Mouse (Mus musculus): ENCODE data around the gene Wdr70. TPM values are rescaled to one million over a fixed set of nuclear protein-coding genes. Genes with fewer than 3 reads are reported as not detected.

Wdr70 gene
- polyA plus RNA-seq, 2 experiments: 10.5 to 18.0 TPM

- ATAC-seq (ENCODE audit: insufficient read depth): no peak
- no peak overlapping the region for H3K4me3 ChIP-seq (ENCODE audit: insufficient read depth in 1 of 2, low read depth in 2 of 2, low read length in 2 of 2)
- WGBS (ENCODE audit: insufficient replicate concordance): 64% methylated on average over 5 of the region's 5 CpGs
- TF ChIP-seq CTCF (IDR thresholded peaks at IDR 0.05; ENCODE audit: low read depth) (no peak), EP300 (IDR thresholded peaks at IDR 0.05; ENCODE audit: low read depth) (no peak)
- DNase-seq (ENCODE audit: low read depth in 3 of 3, low spot score in 3 of 3): no peak
- no peaks in the 10 kb centered on the region for H3K36me3 ChIP-seq (replicated peaks; ENCODE audit: control insufficient read depth, insufficient read depth, low read depth)
- H3K27me3 ChIP-seq (ENCODE audit: control insufficient read depth, insufficient read depth, low read length): no peaks in the 10 kb centered on the region
- no peaks in the 10 kb centered on the region for H3K4me1 ChIP-seq (replicated peaks; ENCODE audit: control insufficient read depth in 2 of 2, insufficient read depth in 2 of 2, low read length in 1 of 2)
- H3K9me3 ChIP-seq (ENCODE audit: control insufficient read depth, low read length): no peaks in the 10 kb centered on the region
- H3K4me2 ChIP-seq (ENCODE audit: low read depth): no peak overlapping the region
- H3K27ac ChIP-seq: no peak overlapping the region
- H3K9ac ChIP-seq (replicated peaks): no peak overlapping the region
Observed at GRCm38 (mm10) chr15:7862890-7863289, 236.1 kb downstream of the Wdr70 start.

- no peak overlapping the region for H3K27ac ChIP-seq
- no peak overlapping the region for H3K9ac ChIP-seq (replicated peaks)
- no peaks in the 10 kb centered on the region for H3K4me1 ChIP-seq (replicated peaks; ENCODE audit: control insufficient read depth in 2 of 2, insufficient read depth in 2 of 2, low read length in 1 of 2)
- ATAC-seq (ENCODE audit: insufficient read depth) (no peak), DNase-seq (ENCODE audit: low read depth in 3 of 3, low spot score in 3 of 3) (no peak)
- H3K36me3 ChIP-seq (replicated peaks; ENCODE audit: control insufficient read depth, insufficient read depth, low read depth): no peaks in the 10 kb centered on the region
- H3K4me2 ChIP-seq (ENCODE audit: low read depth): no peak overlapping the region
- 63% methylated on average over 5 of the region's 5 CpGs for WGBS (ENCODE audit: insufficient replicate concordance)
- no peak for TF ChIP-seq CTCF (IDR thresholded peaks at IDR 0.05; ENCODE audit: low read depth)
- TF ChIP-seq EP300 (IDR thresholded peaks at IDR 0.05; ENCODE audit: low read depth): no peak
- no peaks in the 10 kb centered on the region for H3K9me3 ChIP-seq (ENCODE audit: control insufficient read depth, low read length)
- H3K27me3 ChIP-seq (ENCODE audit: control insufficient read depth, insufficient read depth, low read length): no peaks in the 10 kb centered on the region
- H3K4me3 ChIP-seq (ENCODE audit: insufficient read depth in 1 of 2, low read depth in 2 of 2, low read length in 2 of 2): no peak overlapping the region
Observed at GRCm38 (mm10) chr15:7858841-7859240, 240.2 kb downstream of the Wdr70 start.

- ATAC-seq (ENCODE audit: insufficient read depth) (no peak), DNase-seq (ENCODE audit: low read depth in 3 of 3, low spot score in 3 of 3) (no peak)
- no peak overlapping the region for H3K4me2 ChIP-seq (ENCODE audit: low read depth)
- no peak overlapping the region for H3K9ac ChIP-seq (replicated peaks)
- 68% methylated on average over 13 of the region's 13 CpGs for WGBS (ENCODE audit: insufficient replicate concordance)
- H3K9me3 ChIP-seq (ENCODE audit: control insufficient read depth, low read length): no peaks in the 10 kb centered on the region
- H3K27ac ChIP-seq: no peak overlapping the region
- no peaks in the 10 kb centered on the region for H3K4me1 ChIP-seq (replicated peaks; ENCODE audit: control insufficient read depth in 2 of 2, insufficient read depth in 2 of 2, low read length in 1 of 2)
- H3K4me3 ChIP-seq (ENCODE audit: insufficient read depth in 1 of 2, low read depth in 2 of 2, low read length in 2 of 2): no peak overlapping the region
- H3K36me3 ChIP-seq (replicated peaks; ENCODE audit: control insufficient read depth, insufficient read depth, low read depth): no peaks in the 10 kb centered on the region
- H3K27me3 ChIP-seq (ENCODE audit: control insufficient read depth, insufficient read depth, low read length): no peaks in the 10 kb centered on the region
- no peak for TF ChIP-seq CTCF (IDR thresholded peaks at IDR 0.05; ENCODE audit: low read depth)
- no peak for TF ChIP-seq EP300 (IDR thresholded peaks at IDR 0.05; ENCODE audit: low read depth)
Observed at GRCm38 (mm10) chr15:7857418-7857817, 241.6 kb downstream of the Wdr70 start.

- ATAC-seq (ENCODE audit: insufficient read depth) (no peak), DNase-seq (ENCODE audit: low read depth in 3 of 3, low spot score in 3 of 3) (no peak)
- H3K27ac ChIP-seq: no peak overlapping the region
- H3K9me3 ChIP-seq (ENCODE audit: control insufficient read depth, low read length): no peaks in the 10 kb centered on the region
- no peaks in the 10 kb centered on the region for H3K27me3 ChIP-seq (ENCODE audit: control insufficient read depth, insufficient read depth, low read length)
- H3K4me3 ChIP-seq (ENCODE audit: insufficient read depth in 1 of 2, low read depth in 2 of 2, low read length in 2 of 2): no peak overlapping the region
- 51% methylated on average over 4 of the region's 4 CpGs for WGBS (ENCODE audit: insufficient replicate concordance)
- H3K4me1 ChIP-seq (replicated peaks; ENCODE audit: control insufficient read depth in 2 of 2, insufficient read depth in 2 of 2, low read length in 1 of 2): no peaks in the 10 kb centered on the region
- H3K9ac ChIP-seq (replicated peaks): no peak overlapping the region
- TF ChIP-seq CTCF (IDR thresholded peaks at IDR 0.05; ENCODE audit: low read depth) (no peak), EP300 (IDR thresholded peaks at IDR 0.05; ENCODE audit: low read depth) (no peak)
- H3K4me2 ChIP-seq (ENCODE audit: low read depth): no peak overlapping the region
- H3K36me3 ChIP-seq (replicated peaks; ENCODE audit: control insufficient read depth, insufficient read depth, low read depth): no peaks in the 10 kb centered on the region
Observed at GRCm38 (mm10) chr15:7842398-7842797, 256.6 kb downstream of the Wdr70 start.

GRCm38 (mm10) chr15:7841664-7842063, 257.3 kb downstream of the Wdr70 start:
- Histone ChIP-seq H3K27me3 (ENCODE audit: control insufficient read depth, insufficient read depth, low read length) (no peaks in the 10 kb centered on the region), H3K4me1 (replicated peaks; ENCODE audit: control insufficient read depth in 2 of 2, insufficient read depth in 2 of 2, low read length in 1 of 2) (no peaks in the 10 kb centered on the region), H3K27ac (no peak overlapping the region), H3K4me3 (ENCODE audit: insufficient read depth in 1 of 2, low read depth in 2 of 2, low read length in 2 of 2) (no peak overlapping the region), H3K4me2 (ENCODE audit: low read depth) (no peak overlapping the region), H3K9ac (replicated peaks) (no peak overlapping the region), H3K9me3 (ENCODE audit: control insufficient read depth, low read length) (no peaks in the 10 kb centered on the region), H3K36me3 (replicated peaks; ENCODE audit: control insufficient read depth, insufficient read depth, low read depth) (no peaks in the 10 kb centered on the region)
- TF ChIP-seq CTCF (IDR thresholded peaks at IDR 0.05; ENCODE audit: low read depth) (no peak), EP300 (IDR thresholded peaks at IDR 0.05; ENCODE audit: low read depth) (no peak)
- DNase-seq (ENCODE audit: low read depth in 3 of 3, low spot score in 3 of 3): no peak
- 76% methylated on average over 1 of the region's 1 CpGs for WGBS (ENCODE audit: insufficient replicate concordance)
- no peak for ATAC-seq (ENCODE audit: insufficient read depth)

Measured in liver, embryonic 14.5 days (tissue).